Mouse (Mus musculus): Measurements from ENCODE around the gene Bag1.
"Not testable (repeated sequence)": the region's sequence is repeated elsewhere in the genome, so short reads cannot be mapped to it uniquely, and the experiment has no call there.

- TF ChIP-seq ZNF384 (IDR thresholded peaks at IDR 0.05; ENCODE audit: low read depth, low read length); HCFC1 (IDR thresholded peaks at IDR 0.05; ENCODE audit: borderline replicate concordance, insufficient read depth, low read length): not testable (repeated sequence)
Measured at GRCm38 (mm10) chr4:40934369-40934768, 13.7 kb downstream of the Bag1 start.
